In the genomic region with DNA sequence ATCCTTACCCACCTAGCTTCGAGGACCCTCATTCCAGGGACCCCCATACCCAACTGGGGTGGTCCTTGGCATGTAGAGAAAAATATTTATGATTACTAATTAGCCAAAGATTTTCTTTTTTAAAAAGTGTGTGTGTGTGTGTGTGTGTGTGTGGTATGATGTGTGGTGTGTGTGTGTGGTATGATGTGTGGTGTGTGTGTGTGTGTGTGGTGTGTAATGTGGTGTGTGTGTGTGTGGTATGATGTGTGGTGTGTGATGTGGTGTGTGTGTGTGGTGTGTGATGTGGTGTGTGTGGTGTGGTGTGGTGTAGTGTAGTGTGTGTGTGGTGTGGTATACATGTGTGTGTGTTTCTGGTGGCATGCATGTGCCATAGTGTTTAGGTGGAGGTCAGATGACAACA, we compare ENCODE assay signal across 24 mouse cellular contexts. TPM values are rescaled to one million over a fixed set of nuclear protein-coding genes. Genes with fewer than 3 reads are reported as not detected.
"Had no signal": no experiment of that assay in that cellular context is flagged by ENCODE, and none has a peak within 500 bp of the region (broad histone marks: within the 10 kb centered on the region; RNA-seq: fewer than 3 reads in every experiment).

No protein-coding gene starts in this region.

- DNase-seq: liver, postnatal 0 days; lung, adult 2 months; lung, postnatal 10 days; lung, postnatal 36 days; right cerebral cortex, postnatal 14 days; thymus, adult 2 months; thymus, postnatal 25 days; thymus, postnatal 4 days had no signal

- H3K9me3 ChIP-seq: lung, embryonic 15.5 days; megakaryocyte, embryonic 14.5 days; midbrain, embryonic 13.5 days; midbrain, embryonic 15.5 days; neural tube, embryonic 12.5 days; stomach, embryonic 15.5 days had no signal

- H3K4me3 ChIP-seq: lung, embryonic 15.5 days; megakaryocyte, embryonic 14.5 days; midbrain, embryonic 13.5 days; midbrain, embryonic 15.5 days; neural tube, embryonic 12.5 days; stomach, embryonic 15.5 days had no signal

- ATAC-seq: liver, postnatal 0 days; midbrain, embryonic 13.5 days; midbrain, embryonic 15.5 days had no signal

- H3K9ac ChIP-seq: liver, postnatal 0 days; lung, embryonic 15.5 days; midbrain, embryonic 13.5 days; midbrain, embryonic 15.5 days; neural tube, embryonic 12.5 days; stomach, embryonic 15.5 days had no signal

- H3K4me2 ChIP-seq: lung, embryonic 15.5 days; midbrain, embryonic 11.5 days; midbrain, embryonic 13.5 days; midbrain, embryonic 15.5 days; neural tube, embryonic 12.5 days; stomach, embryonic 15.5 days had no signal

- H3K27me3 ChIP-seq: lung, embryonic 15.5 days; megakaryocyte, embryonic 14.5 days; midbrain, embryonic 13.5 days; midbrain, embryonic 15.5 days; neural tube, embryonic 12.5 days; stomach, embryonic 15.5 days had no signal

- H3K36me3 ChIP-seq: lung, embryonic 15.5 days; midbrain, embryonic 13.5 days; midbrain, embryonic 15.5 days; neural tube, embryonic 12.5 days; stomach, embryonic 15.5 days had no signal

- H3K27ac ChIP-seq: lung, embryonic 15.5 days; macrophage; midbrain, embryonic 13.5 days; midbrain, embryonic 15.5 days; neural tube, embryonic 12.5 days; stomach, embryonic 15.5 days; stomach, postnatal 0 days had no signal

- H3K4me1 ChIP-seq: lung, embryonic 15.5 days; midbrain, embryonic 15.5 days; stomach, embryonic 15.5 days had no signal

RNA-seq across cellular contexts. Expression of a gene that starts 2.3 kb away (rescaled TPM):
- total RNA-seq: midbrain, postnatal 0 days; monocyte, adult 5-6 weeks had no signal
- polyA plus RNA-seq: midbrain, embryonic 11.5 days; midbrain, embryonic 13.5 days; midbrain, postnatal 0 days had no signal

RNA-seq across cellular contexts. Expression of a gene that starts 47.6 kb away (rescaled TPM):
- total RNA-seq: megakaryocyte progenitor cell, adult 5-6 weeks; monocyte, adult 5-6 weeks; neutrophil, adult 5-6 weeks had no signal
- polyA plus RNA-seq: liver, postnatal 0 days; macrophage had no signal

RNA-seq across cellular contexts. Expression of a gene that starts 48.2 kb away (rescaled TPM):
- total RNA-seq: megakaryocyte progenitor cell, adult 5-6 weeks; midbrain, postnatal 0 days; monocyte, adult 5-6 weeks; neutrophil, adult 5-6 weeks had no signal
- polyA plus RNA-seq: liver, postnatal 0 days; lung, adult 2 months; lung, embryonic 15.5 days; macrophage; midbrain, embryonic 11.5 days; midbrain, embryonic 15.5 days; midbrain, postnatal 0 days; neural tube, embryonic 12.5 days; neural tube, embryonic 14.5 days; spleen, adult 2 months; stomach, postnatal 0 days; urinary bladder, adult 2 months had no signal
